Mouse (Mus musculus) CH12.LX (cell line): ENCODE results near the gene Rilpl1. TPM values are rescaled to one million over a fixed set of nuclear protein-coding genes. Genes with fewer than 3 reads are reported as not detected.
A peak's percentile ranks its signal among the peaks of the same experiment; 100 is the strongest.

Experiments
- DNase-seq: peaks from one replicate; pipeline ENCODE4 v3.0.0-alpha.2; 2013; ENCODE audit errors: extremely low read depth
- H3K27ac ChIP-seq: 2 replicates; pipeline ENCODE4 v1.5.1; 2012; ENCODE audit warnings: low read depth, mild to moderate bottlenecking, control low read depth, moderate library complexity; ENCODE audit not compliant: insufficient read depth
- H3K27me3 ChIP-seq: replicated peaks from 2 replicates; pipeline ENCODE3; 2012; ENCODE audit warnings: inconsistent platforms
- H3K36me3 ChIP-seq, 2 experiments: replicated peaks in 1 of 2; 2 replicates each; pipeline versions ENCODE3 to v1.6.1; 2012; ENCODE audit warnings: inconsistent platforms in 1 of 2, low read length in 1 of 2, mild to moderate bottlenecking in 1 of 2, mixed read lengths in 1 of 2, moderate library complexity in 1 of 2; ENCODE audit not compliant: control insufficient read depth in 1 of 2, insufficient read depth in 1 of 2
- H3K4me1 ChIP-seq, 2 experiments: 2 replicates each; pipeline ENCODE4 v1.6.1; 2012; ENCODE audit warnings: inconsistent platforms in 1 of 2, moderate library complexity in 1 of 2; ENCODE audit not compliant: insufficient read depth in 2 of 2, control insufficient read depth in 1 of 2
- H3K4me2 ChIP-seq: 2 replicates; pipeline ENCODE4 v1.6.1; 2012; ENCODE audit warnings: low read depth, mild to moderate bottlenecking, control low read depth; ENCODE audit not compliant: poor library complexity, insufficient read depth, severe bottlenecking
- H3K4me3 ChIP-seq, 3 experiments: fragments of 150-350 bp in 1 of 3; sonication (generic) in 1 of 3; replicated peaks in 1 of 3; 2 replicates each; pipeline versions ENCODE3 to v1.5.1; 2011 to 2012; ENCODE audit warnings: low read depth in 2 of 3, low read length in 2 of 3, mild to moderate bottlenecking in 2 of 3, moderate library complexity in 2 of 3, control low read depth in 1 of 3, improper control_type of control experiment in 1 of 3, inconsistent platforms in 1 of 3, mixed read lengths in 1 of 3; ENCODE audit not compliant: poor library complexity in 1 of 3
- H3K79me2 ChIP-seq: replicated peaks from 2 replicates; pipeline ENCODE4 v1.6.1; 2012; ENCODE audit warnings: mild to moderate bottlenecking, moderate library complexity; ENCODE audit not compliant: control insufficient read depth, poor library complexity, insufficient read depth, severe bottlenecking; ENCODE audit errors: extremely low read depth
- H3K9ac ChIP-seq: 2 replicates; pipeline ENCODE4 v1.6.1; 2012; ENCODE audit warnings: low read depth, mild to moderate bottlenecking, control low read depth, moderate library complexity; ENCODE audit not compliant: insufficient read depth
- H3K9me3 ChIP-seq: replicated peaks from 2 replicates; pipeline ENCODE3; 2012; ENCODE audit warnings: low read length, inconsistent platforms, mixed read lengths
- CHD2 ChIP-seq: IDR thresholded peaks from 2 replicates; pipeline ENCODE4 v1.6.1; 2011; ENCODE audit warnings: low read length, improper control_type of control experiment
- ELF1 ChIP-seq: IDR thresholded peaks from 2 replicates; pipeline ENCODE4 v1.6.1; 2014; ENCODE audit warnings: low read depth, mild to moderate bottlenecking, inconsistent platforms, low read length, improper control_type of control experiment
- EP300 ChIP-seq: IDR thresholded peaks from 2 replicates; pipeline ENCODE4 v1.6.1; 2011; ENCODE audit warnings: low read length, improper control_type of control experiment
- ETS1 ChIP-seq: conservative IDR thresholded peaks from 2 replicates; pipeline ENCODE4 v1.6.1; 2012; ENCODE audit warnings: low read depth, mild to moderate bottlenecking, inconsistent platforms, low read length, improper control_type of control experiment, moderate library complexity
- IRF4 ChIP-seq: IDR thresholded peaks from 2 replicates; pipeline ENCODE4 v1.6.1; 2014; ENCODE audit warnings: low read depth, mild to moderate bottlenecking, inconsistent platforms, low read length, improper control_type of control experiment
- JUN ChIP-seq: IDR thresholded peaks from 2 replicates; pipeline ENCODE4 v1.6.1; 2011; ENCODE audit warnings: low read depth, mild to moderate bottlenecking, low read length, improper control_type of control experiment, moderate library complexity; ENCODE audit not compliant: insufficient read depth
- KAT2A ChIP-seq: IDR thresholded peaks from 2 replicates; pipeline ENCODE4 v1.6.1; 2012; ENCODE audit warnings: low read length, improper control_type of control experiment, inconsistent platforms; ENCODE audit not compliant: insufficient replicate concordance
- MAFK ChIP-seq: IDR thresholded peaks from 2 replicates; pipeline ENCODE4 v1.6.1; 2011; ENCODE audit warnings: low read length, improper control_type of control experiment; ENCODE audit not compliant: insufficient replicate concordance
- MEF2A ChIP-seq: IDR thresholded peaks from 2 replicates; pipeline ENCODE4 v1.6.1; 2014; ENCODE audit warnings: low read depth, mild to moderate bottlenecking, inconsistent platforms, low read length, improper control_type of control experiment, borderline replicate concordance
- MYC ChIP-seq: IDR thresholded peaks from 2 replicates; pipeline ENCODE4 v1.6.1; 2011; ENCODE audit warnings: low read depth, mild to moderate bottlenecking, improper control_type of control experiment, low read length
- POLR2A ChIP-seq: IDR thresholded peaks from 2 replicates; pipeline ENCODE4 v1.6.1; 2011; ENCODE audit warnings: low read depth, mild to moderate bottlenecking, improper control_type of control experiment, low read length
- SMC3 ChIP-seq: IDR thresholded peaks from 2 replicates; pipeline ENCODE4 v1.6.1; 2011; ENCODE audit warnings: low read depth, low read length, improper control_type of control experiment
- TBP ChIP-seq: conservative IDR thresholded peaks from 2 replicates; pipeline ENCODE4 v1.6.1; 2011; ENCODE audit warnings: low read depth, low read length, improper control_type of control experiment
- TCF12 ChIP-seq: IDR thresholded peaks from 2 replicates; pipeline ENCODE4 v1.6.1; 2014; ENCODE audit warnings: low read depth, mild to moderate bottlenecking, inconsistent platforms, low read length, improper control_type of control experiment
- USF1 ChIP-seq: IDR thresholded peaks from 2 replicates; pipeline ENCODE4 v1.6.1; 2014; ENCODE audit warnings: low read depth, mild to moderate bottlenecking, inconsistent platforms, low read length, improper control_type of control experiment
- dilution Hi-C: fragments of 300-500 bp; cut with MboI; formaldehyde crosslinking; loops from 2 replicates; pipeline ENCODE4 v1.14.3; 2020; ENCODE audit warnings: low sequenced_read_pairs; ENCODE audit not compliant: extremely low pct_unique_long_range_greater_than_20kb, extremely low pct_ligation_motif_present
- in situ Hi-C: fragments of 300-500 bp; cut with MboI; formaldehyde crosslinking; loops from 3 replicates; pipeline ENCODE4 v1.14.3; 2019; ENCODE audit warnings: low sequenced_read_pairs, low pct_ligation_motif_present, low pct_unique_long_range_greater_than_20kb, mixed read lengths
- polyA plus RNA-seq: library from polyadenylated mRNA; unstranded; fragments of >175 nt; gene quantifications from 2 replicates; pipeline ENCODE4 v1.2.1, GENCODE M21; 2012; ENCODE audit warnings: low read depth; ENCODE audit not compliant: insufficient read length
- total RNA-seq, 2 experiments: library from RNA; depleted of rRNA; stranded (reverse); fragments of 300-350 nt in 1 of 2; fragments of >200 nt in 1 of 2; gene quantifications; 2 replicates each; pipeline ENCODE4 v1.2.3; 2012 to 2014

The Rilpl1 gene
- total and polyA plus RNA-seq, 3 experiments = 3.1 to 5.7 (median 5.4) TPM

DNA sequence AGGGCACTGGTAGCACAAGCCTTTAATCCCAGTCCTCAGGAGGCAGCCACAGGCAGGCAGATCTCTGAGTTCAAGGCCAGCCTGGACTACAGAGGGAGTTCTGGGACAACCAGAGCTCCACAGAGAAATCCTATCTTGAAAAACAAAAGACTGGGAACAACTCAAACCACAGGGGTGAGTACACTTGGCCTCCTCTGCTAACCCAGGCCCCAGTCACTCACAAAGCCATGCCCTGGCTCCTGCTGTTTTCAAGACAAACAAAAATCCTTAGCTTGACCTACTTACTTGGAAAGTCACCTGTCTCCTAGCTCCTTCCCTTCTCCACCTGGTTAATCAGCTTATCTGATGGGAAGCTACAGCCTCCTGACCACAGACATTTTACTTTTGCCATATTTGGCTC lies 66.3 kb downstream of the Rilpl1 start:
- peaks cover 14 to 52% of the 10 kb centered on the region in 2 experiments for H3K4me1 ChIP-seq

DNA sequence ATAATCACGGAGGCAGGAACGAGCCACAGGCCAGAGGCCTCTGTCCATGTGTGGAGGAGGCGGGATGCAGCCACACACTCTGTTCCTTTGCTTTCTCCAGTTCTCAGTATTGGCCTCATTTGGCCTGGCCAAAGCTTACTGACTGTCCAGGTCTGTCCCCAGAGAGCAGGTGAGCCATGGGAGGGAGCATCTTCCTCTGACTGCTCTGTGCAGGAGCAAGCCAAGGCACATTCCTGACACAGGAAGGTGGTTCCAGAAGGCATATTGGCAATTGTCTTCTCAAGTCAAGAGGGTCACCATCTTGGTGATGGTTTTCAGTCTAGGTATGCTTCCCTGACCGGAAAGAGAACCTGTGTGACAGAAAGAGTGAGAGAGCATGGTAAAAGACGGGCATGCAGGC lies 67.7 kb downstream of the Rilpl1 start:
- H3K79me2 ChIP-seq = peaks cover 26% of the 10 kb centered on the region
- no peak overlapping the region for H3K4me3 ChIP-seq
- no peak overlapping the region for H3K9ac ChIP-seq
- no peak overlapping the region for H3K4me2 ChIP-seq
- TF ChIP-seq TBP (no peak), MAFK (no peak), EP300 (no peak), ELF1 (no peak), ETS1 (no peak), POLR2A (no peak; the same call in 1 of the 2 replicates), IRF4 (no peak), SMC3 (no peak), USF1 (no peak), MEF2A (no peak), CHD2 (no peak), TCF12 (no peak), JUN (no peak)
- TF ChIP-seq, all 38 proteins: peak for 0
- Histone ChIP-seq H3K27ac (no peak overlapping the region), H3K4me1 (peaks cover 5 to 50% of the 10 kb centered on the region in 2 experiments), H3K27me3 (no peaks in the 10 kb centered on the region), H3K9me3 (peaks cover 3% of the 10 kb centered on the region), H3K36me3 (peaks cover 87 to 88% of the 10 kb centered on the region in 2 experiments)
- in situ Hi-C loops = no loop called here
- DNase-seq = no peak
- dilution Hi-C loops = no loop called here

More for the DNA sequence above, 66.3 kb downstream of the Rilpl1 start:
- H3K9me3 ChIP-seq = peaks cover 3% of the 10 kb centered on the region
- peaks cover 87 to 89% of the 10 kb centered on the region in 2 experiments for H3K36me3 ChIP-seq
- no peaks in the 10 kb centered on the region for H3K27me3 ChIP-seq
- no peak overlapping the region for H3K4me2 ChIP-seq
- TF ChIP-seq KAT2A (no peak), MYC (no peak), POLR2A (0 out of 2 replicates have a peak, but pooled peaks have one; percentile 13)
- peaks cover 41% of the 10 kb centered on the region for H3K79me2 ChIP-seq
- H3K9ac ChIP-seq = no peak overlapping the region
- no peak for DNase-seq
- in situ Hi-C loops = no loop called here
- peak overlapping the region; percentile 21; the same call in 1 of the 2 replicates for H3K27ac ChIP-seq
- H3K4me3 ChIP-seq = no peak overlapping the region
- dilution Hi-C loops = no loop called here
